Mouse (Mus musculus) heart, postnatal 36 days (tissue): ENCODE measurements around the gene Dock10. TPM values are rescaled to one million over a fixed set of nuclear protein-coding genes. Genes with fewer than 3 reads are reported as not detected.
A peak's percentile ranks its signal among the peaks of the same experiment; 100 is the strongest.
"Not testable (repeated sequence)": the region's sequence is repeated elsewhere in the genome, so short reads cannot be mapped to it uniquely, and the experiment has no call there.

ENCODE experiments used
- DNase-seq, 2 experiments: peaks; one replicate each; pipeline ENCODE4 v3.0.0; 2021 to 2022
- intact Hi-C: fragments of 180-260 bp; cut with DNase I; formaldehyde crosslinking; loops from one replicate; pipeline ENCODE4 v1.15.1; 2025
- total RNA-seq, 2 experiments: library from RNA; stranded (reverse); gene quantifications; 2 replicates each; pipeline ENCODE4 v1.2.3; 2021

Dock10 gene
- 1 to 10 TPM; 5.1 to 5.3 TPM for total RNA-seq

- intact Hi-C loops, result no loop called here
- peak; percentile 33 to 47 for DNase-seq
Observed at GRCm38 (mm10) chr1:80757977-80758797, at the start of gene Dock10. Gene Dock10 (minus strand): TSS chr1:80758527.

DNA sequence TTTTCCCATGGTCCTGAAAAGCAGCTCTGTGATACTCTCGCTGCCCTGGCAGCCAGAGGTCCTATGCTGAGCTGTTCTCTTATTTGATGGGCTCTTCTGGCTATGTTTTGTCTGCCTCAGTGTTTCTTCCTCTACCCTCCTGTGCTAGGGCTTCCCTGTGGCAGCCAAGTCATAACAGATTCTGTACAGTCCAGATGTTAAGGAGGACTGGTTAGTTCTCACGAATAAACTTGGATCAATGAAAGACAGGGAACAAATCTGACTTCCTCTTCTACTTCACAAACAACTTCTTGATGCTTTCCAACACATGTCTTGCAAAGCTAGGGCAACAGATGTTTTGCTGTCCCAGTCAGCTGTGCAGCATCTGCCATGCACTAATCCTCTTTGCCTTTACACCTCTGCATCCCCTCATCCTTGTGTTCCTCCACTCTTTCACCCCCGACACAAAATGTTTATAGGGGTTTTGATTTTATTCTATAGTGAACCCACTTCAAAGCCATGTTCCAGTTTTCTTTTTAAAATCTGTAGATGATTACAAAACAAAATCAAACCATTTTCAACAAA lies 48.6 kb upstream of the Dock10 start:
- DNase-seq, result no peak
- intact Hi-C loops, result no loop called here

GRCm38 (mm10) chr1:80802023-80802422 lies 43.7 kb upstream of the Dock10 start:
- no peak for DNase-seq
- intact Hi-C loops, result no loop called here

- intact Hi-C loops, result no loop called here
- DNase-seq, result no peak
Observed at GRCm38 (mm10) chr1:80785066-80785779, 26.9 kb upstream of the Dock10 start.

DNA sequence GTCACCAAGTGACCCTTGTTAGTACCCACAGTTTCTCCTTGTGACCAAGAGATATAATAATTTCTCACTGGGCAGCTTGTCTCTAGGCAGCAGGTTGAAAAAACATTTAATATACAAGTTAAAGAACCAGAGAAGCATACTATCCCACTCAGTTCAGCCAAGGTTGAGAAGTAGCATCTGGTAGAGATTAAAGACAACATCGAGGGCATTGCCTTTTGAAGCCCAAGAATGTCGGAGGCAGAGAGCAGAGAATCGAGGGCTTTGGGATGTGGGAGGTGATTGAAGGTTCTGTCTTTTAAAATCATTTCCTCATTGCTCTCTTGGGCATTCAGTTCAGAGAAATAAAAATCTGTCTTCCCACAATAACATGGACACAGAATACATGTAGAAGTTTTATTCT lies 25.8 kb upstream of the Dock10 start:
- intact Hi-C loops, result no loop called here

DNA sequence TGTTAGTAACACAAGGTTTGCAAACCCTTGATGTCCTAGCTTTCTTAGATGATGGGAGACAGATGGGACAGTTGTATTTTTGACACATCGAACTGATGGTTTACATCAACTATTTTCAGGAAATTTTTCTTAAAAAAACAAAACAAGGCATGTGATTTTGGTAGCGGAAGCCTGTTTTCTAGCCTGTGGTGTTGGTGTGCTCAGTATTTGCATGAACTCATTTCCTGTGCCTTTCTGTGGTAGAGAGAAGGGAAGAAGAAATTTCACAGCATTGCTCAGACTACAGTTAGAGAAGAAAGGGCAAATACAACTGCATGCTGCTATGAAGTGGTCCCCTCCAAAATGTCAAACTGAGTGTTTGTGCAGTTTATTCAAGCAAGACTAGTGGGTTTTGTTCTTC lies 7.2 kb upstream of the Dock10 start:
- DNase-seq, result no peak
- intact Hi-C loops, result no loop called here

More for the DNA sequence above, 25.8 kb upstream of the Dock10 start:
- no peak for DNase-seq

DNA sequence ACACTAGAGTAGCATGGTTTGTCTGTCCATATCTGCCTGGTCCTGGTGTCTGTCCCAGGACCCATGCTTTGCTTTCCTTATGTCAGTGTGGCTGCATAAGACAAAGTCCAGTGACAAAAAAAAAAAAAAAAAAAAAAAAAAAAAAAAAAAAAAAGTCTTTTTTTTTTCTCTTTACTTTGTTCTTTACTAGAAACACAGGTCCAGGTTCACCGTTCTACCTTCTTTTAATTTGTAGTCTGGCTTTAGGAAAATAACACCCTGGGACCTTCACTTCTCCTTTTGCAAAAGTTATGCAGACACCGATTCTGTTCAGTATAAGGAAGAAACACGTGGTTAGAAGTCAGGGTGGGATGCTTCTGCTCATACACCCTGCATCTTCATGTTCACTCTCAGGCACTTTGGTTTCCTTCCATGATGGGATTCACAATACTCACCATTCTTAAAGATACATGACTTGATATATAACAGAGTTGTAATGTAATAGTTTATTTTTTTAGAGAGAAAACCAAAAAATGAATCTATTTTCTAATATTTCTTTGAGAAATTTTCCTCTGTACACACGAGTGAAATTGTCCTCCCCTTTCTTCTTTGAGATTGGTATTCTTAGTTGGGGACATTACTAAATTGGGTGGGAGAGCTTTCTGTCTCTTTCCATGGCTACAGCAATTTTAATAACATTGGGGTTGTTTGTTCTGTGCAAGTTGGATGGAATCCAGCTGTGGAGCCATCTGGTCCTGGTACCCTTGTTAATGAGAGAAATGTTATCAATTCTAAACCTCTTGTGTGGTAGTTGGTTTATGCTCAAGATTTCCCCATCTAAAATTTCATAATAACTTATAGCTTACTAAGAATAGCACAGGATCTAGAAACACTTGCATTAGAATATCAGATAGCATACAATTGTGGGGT lies 5.0 kb upstream of the Dock10 start:
- intact Hi-C loops, result no loop called here
- no peak for DNase-seq

- intact Hi-C loops, result no loop called here
- DNase-seq, result no peak
Observed at GRCm38 (mm10) chr1:80758798-80759184, 464 bp upstream of the Dock10 start.

DNA sequence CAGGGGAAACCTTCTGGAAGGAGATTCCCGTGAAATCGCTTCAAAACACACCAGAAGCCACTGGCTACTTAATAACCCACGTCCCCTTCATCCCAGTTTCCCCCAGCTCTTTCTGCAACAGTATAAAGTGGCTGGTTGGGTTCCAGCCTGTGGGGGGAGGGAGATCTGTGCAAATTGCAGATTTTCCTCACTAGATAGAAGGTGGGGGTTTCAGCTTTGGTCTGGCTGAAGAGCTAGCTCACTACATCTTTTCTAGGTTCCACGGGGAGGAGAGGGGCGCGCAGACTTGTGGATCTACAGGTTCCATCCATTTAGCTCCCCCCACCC lies 714 bp downstream of the Dock10 start:
- peak in 1 of 2 experiments; percentile 3 for DNase-seq
- intact Hi-C loops, result no loop called here

DNA sequence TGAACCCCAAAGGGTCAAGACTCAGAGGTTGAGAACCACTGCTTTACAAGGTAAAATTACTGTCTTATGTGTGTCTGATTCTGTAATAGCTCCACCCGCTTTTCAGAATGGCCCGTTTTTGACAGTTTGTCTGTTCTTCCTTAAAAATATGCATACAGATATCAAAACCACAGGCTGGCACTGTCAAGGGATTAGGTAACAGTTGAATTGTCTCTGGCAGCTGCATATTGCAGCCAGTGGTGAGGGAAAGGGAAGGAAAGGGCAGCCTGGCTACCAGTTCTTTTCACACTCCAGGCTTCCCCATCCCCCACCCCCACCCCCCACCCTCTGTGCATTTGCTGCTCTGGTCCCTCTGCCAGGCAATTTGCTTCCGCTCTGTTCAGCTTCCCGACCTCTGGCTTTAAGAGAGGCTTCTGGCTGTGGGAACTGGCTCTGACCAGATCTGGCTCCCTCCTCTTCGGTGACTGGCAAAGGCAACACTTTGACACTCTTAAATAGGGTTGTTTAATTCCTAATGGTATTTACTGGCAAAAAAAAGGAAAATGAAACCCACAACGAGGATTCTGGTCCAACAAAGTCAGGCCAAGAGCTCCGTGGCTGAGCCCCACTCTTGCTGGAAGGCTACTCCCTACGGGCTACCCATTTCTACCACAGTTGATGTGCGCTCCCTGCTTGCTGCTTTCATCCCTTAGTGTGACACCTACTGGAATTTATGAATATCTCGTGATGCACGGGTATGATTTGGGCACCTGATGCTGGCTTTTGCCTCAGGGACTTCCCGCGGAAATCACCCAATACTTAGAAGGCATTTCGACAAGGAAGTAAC lies 1.3 kb downstream of the Dock10 start:
- intact Hi-C loops, result no loop called here
- peak; percentile 4 to 26 for DNase-seq

GRCm38 (mm10) chr1:80756060-80756439 lies 2.3 kb downstream of the Dock10 start:
- no peak for DNase-seq
- intact Hi-C loops, result no loop called here

- no peak for DNase-seq
- intact Hi-C loops, result no loop called here
Observed at GRCm38 (mm10) chr1:80755296-80756059, 2.8 kb downstream of the Dock10 start.

DNA sequence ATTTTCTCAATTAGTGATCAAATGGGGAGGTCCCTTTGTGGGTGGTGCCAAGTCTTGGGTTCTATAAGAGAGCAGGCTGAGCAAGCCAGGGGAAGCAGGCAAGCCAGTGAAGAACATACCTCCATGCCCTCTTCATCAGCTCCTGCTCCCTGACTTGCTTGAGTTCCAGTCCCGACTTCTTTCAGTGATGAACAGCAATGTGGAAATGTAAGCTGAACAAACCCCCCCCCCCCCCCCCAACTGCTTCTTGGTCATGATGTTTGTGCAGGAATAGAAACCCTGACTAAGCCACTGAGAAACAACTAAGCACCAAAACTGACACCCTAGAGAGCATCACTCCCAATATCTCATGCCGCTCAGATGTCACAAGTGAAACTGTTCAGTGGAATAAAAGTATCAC lies 9.2 kb downstream of the Dock10 start:
- intact Hi-C loops, DNase-seq: not testable (repeated sequence)

GRCm38 (mm10) chr1:80746691-80747463 lies 11.4 kb downstream of the Dock10 start:
- no peak for DNase-seq
- intact Hi-C loops, result no loop called here

- no peak for DNase-seq
Observed at GRCm38 (mm10) chr1:80746195-80746594, 12.1 kb downstream of the Dock10 start.

DNA sequence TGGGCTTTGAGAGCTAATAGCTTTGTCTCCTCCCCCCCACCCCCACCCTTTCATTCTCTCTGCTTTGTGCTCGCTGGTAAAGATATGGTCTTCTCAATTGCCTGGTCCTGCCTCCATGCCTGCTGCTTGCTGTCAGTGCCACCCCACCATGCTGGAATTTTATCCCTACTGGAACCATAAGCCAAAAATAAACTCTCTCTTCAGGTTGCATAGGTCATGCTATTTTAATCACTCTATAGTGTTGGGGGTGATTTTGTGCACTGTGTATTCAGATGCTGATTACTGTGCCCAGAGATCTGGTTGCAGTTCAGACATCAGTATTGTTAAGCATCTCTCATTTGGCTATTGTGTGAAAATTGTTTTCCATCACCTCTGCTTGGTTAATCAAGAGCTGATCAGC lies 18.9 kb downstream of the Dock10 start:
- intact Hi-C loops, result no loop called here
- DNase-seq, result no peak

More at GRCm38 (mm10) chr1:80746195-80746594, 12.1 kb downstream of the Dock10 start:
- intact Hi-C loops, result no loop called here

- no peak for DNase-seq
- intact Hi-C loops, result no loop called here
Observed at GRCm38 (mm10) chr1:80737812-80738391, 20.4 kb downstream of the Dock10 start.

GRCm38 (mm10) chr1:80730582-80730981 lies 27.7 kb downstream of the Dock10 start:
- DNase-seq, result no peak

More at GRCm38 (mm10) chr1:80730582-80730981, 27.7 kb downstream of the Dock10 start:
- intact Hi-C loops, result no loop called here
